Mouse (Mus musculus) left cerebral cortex, postnatal 25 days (tissue): Measurements from ENCODE around the gene Zfp229. TPM values are rescaled to one million over a fixed set of nuclear protein-coding genes. Genes with fewer than 3 reads are reported as not detected.
"Not testable (repeated sequence)": the region's sequence is repeated elsewhere in the genome, so short reads cannot be mapped to it uniquely, and the experiment has no call there.

Source experiments
- DNase-seq, 2 experiments: peaks; one replicate each; pipeline ENCODE4 v3.0.0; 2022; ENCODE audit warnings: low spot score in 2 of 2, mixed read lengths in 1 of 2
- intact Hi-C: fragments of 180-260 bp; cut with DNase I; formaldehyde crosslinking; loops from one replicate; pipeline ENCODE4 v1.15.1; 2025
- total RNA-seq, 2 experiments: library from RNA; stranded (reverse); gene quantifications; 2 replicates each; pipeline ENCODE4 v1.2.3; 2021

Gene Zfp229
- 1 to 10 TPM; 3.6 to 5.0 TPM for total RNA-seq

GRCm38 (mm10) chr17:21730495-21730894 is at the start of gene Zfp229:
Gene Zfp229 (plus strand): TSS chr17:21730795.
- intact Hi-C loops, DNase-seq: not testable (repeated sequence)

GRCm38 (mm10) chr17:21691560-21691959 is 39.0 kb upstream of the Zfp229 start, which contains the start of gene Gm10226:
Gene Gm10226 (plus strand): TSS chr17:21691860.
- no peak for DNase-seq
- intact Hi-C loops = no loop called here

GRCm38 (mm10) chr17:21693342-21693741 is 37.3 kb upstream of the Zfp229 start:
- no peak for DNase-seq
- intact Hi-C loops = no loop called here

GRCm38 (mm10) chr17:21696073-21696472 is 34.5 kb upstream of the Zfp229 start:
- intact Hi-C loops = no loop called here
- no peak for DNase-seq

- DNase-seq = no peak
- intact Hi-C loops = no loop called here
These were observed 28.0 kb upstream of the Zfp229 start for GRCm38 (mm10) chr17:21702281-21703240.

GRCm38 (mm10) chr17:21703414-21703813 is 27.2 kb upstream of the Zfp229 start:
- DNase-seq = no peak
- intact Hi-C loops = no loop called here

GRCm38 (mm10) chr17:21707343-21707996 is 23.1 kb upstream of the Zfp229 start, which contains the start of gene Zfp760:
Gene Zfp760 (plus strand): TSS chr17:21707741.
- DNase-seq = peak; percentile 78 to 92
- intact Hi-C loops = loop anchor here (2.0 kb wide), 1 partner anchor 25 kb away; no protein-coding TSS in a partner anchor

- intact Hi-C loops = no loop called here
- no peak for DNase-seq
These were observed 22.2 kb upstream of the Zfp229 start for GRCm38 (mm10) chr17:21708401-21708800.

GRCm38 (mm10) chr17:21733049-21733448 is 2.5 kb downstream of the Zfp229 start:
- intact Hi-C loops = loop anchor here (2.0 kb wide), 1 partner anchor 26 kb away; the partner anchor contains the start of gene Zfp760
- DNase-seq = no peak

GRCm38 (mm10) chr17:21733529-21734031 is 3.0 kb downstream of the Zfp229 start:
- intact Hi-C loops = loop anchor here (2.0 kb wide), 1 partner anchor 27 kb away; the partner anchor contains the start of gene Zfp760
- DNase-seq = peak; percentile 54 to 61

GRCm38 (mm10) chr17:21752791-21753190 is 22.2 kb downstream of the Zfp229 start:
- DNase-seq = no peak
- intact Hi-C loops = no loop called here

- DNase-seq = no peak
- intact Hi-C loops = no loop called here
These were observed 23.0 kb downstream of the Zfp229 start for GRCm38 (mm10) chr17:21753342-21754208.

GRCm38 (mm10) chr17:21770336-21770735 is 39.7 kb downstream of the Zfp229 start:
- DNase-seq = no peak
- intact Hi-C loops = no loop called here

- intact Hi-C loops = no loop called here
- no peak for DNase-seq
These were observed 61.7 kb downstream of the Zfp229 start for GRCm38 (mm10) chr17:21792256-21792655.

- intact Hi-C loops, DNase-seq: not testable (repeated sequence)
These were observed 70.8 kb downstream of the Zfp229 start for GRCm38 (mm10) chr17:21801373-21801772.
